Mouse (Mus musculus): ENCODE measurements around the gene Fam19a2. TPM values are rescaled to one million over a fixed set of nuclear protein-coding genes. Genes with fewer than 3 reads are reported as not detected.

Gene Fam19a2
- polyA plus RNA-seq, 1 experiment: not detected

- H3K27me3 ChIP-seq (ENCODE audit: control insufficient read depth, insufficient read depth, low read length): no peaks in the 10 kb centered on the region
- no peaks in the 10 kb centered on the region for H3K36me3 ChIP-seq (ENCODE audit: control insufficient read depth, insufficient read depth, low read length)
- H3K4me1 ChIP-seq (ENCODE audit: control insufficient read depth, insufficient read depth, insufficient read length, low read length): no peaks in the 10 kb centered on the region
- no peak overlapping the region for H3K27ac ChIP-seq (ENCODE audit: insufficient read depth, low read depth, low read length)
- WGBS: 56% methylated on average over 4 of the region's 4 CpGs
- no peak overlapping the region for H3K4me3 ChIP-seq (ENCODE audit: low read depth, low read length)
- TF ChIP-seq CTCF (IDR thresholded peaks at IDR 0.05; ENCODE audit: extremely low read depth, insufficient read length, insufficient replicate concordance, low read depth, low read length): no peak
- TF ChIP-seq POLR2A (IDR thresholded peaks at IDR 0.05; ENCODE audit: low read depth, low read length): no peak
Observed at GRCm38 (mm10) chr10:123536143-123536542, 272.3 kb downstream of the Fam19a2 start.

GRCm38 (mm10) chr10:123548391-123548790, 284.6 kb downstream of the Fam19a2 start:
- Histone ChIP-seq H3K27ac (ENCODE audit: insufficient read depth, low read depth, low read length) (no peak overlapping the region), H3K4me1 (ENCODE audit: control insufficient read depth, insufficient read depth, insufficient read length, low read length) (no peaks in the 10 kb centered on the region), H3K36me3 (ENCODE audit: control insufficient read depth, insufficient read depth, low read length) (no peaks in the 10 kb centered on the region), H3K4me3 (ENCODE audit: low read depth, low read length) (no peak overlapping the region), H3K27me3 (ENCODE audit: control insufficient read depth, insufficient read depth, low read length) (no peaks in the 10 kb centered on the region)
- TF ChIP-seq CTCF (IDR thresholded peaks at IDR 0.05; ENCODE audit: extremely low read depth, insufficient read length, insufficient replicate concordance, low read depth, low read length) (no peak), POLR2A (IDR thresholded peaks at IDR 0.05; ENCODE audit: low read depth, low read length) (no peak)
- 69% methylated on average over 6 of the region's 6 CpGs for WGBS

- H3K27ac ChIP-seq (ENCODE audit: insufficient read depth, low read depth, low read length): no peak overlapping the region
- H3K4me1 ChIP-seq (ENCODE audit: control insufficient read depth, insufficient read depth, insufficient read length, low read length): no peaks in the 10 kb centered on the region
- no peaks in the 10 kb centered on the region for H3K27me3 ChIP-seq (ENCODE audit: control insufficient read depth, insufficient read depth, low read length)
- H3K36me3 ChIP-seq (ENCODE audit: control insufficient read depth, insufficient read depth, low read length): no peaks in the 10 kb centered on the region
- no peak overlapping the region for H3K4me3 ChIP-seq (ENCODE audit: low read depth, low read length)
- 86% methylated on average over 1 of the region's 1 CpGs for WGBS
- TF ChIP-seq CTCF (IDR thresholded peaks at IDR 0.05; ENCODE audit: extremely low read depth, insufficient read length, insufficient replicate concordance, low read depth, low read length) (no peak), POLR2A (IDR thresholded peaks at IDR 0.05; ENCODE audit: low read depth, low read length) (no peak)
Observed at GRCm38 (mm10) chr10:123567677-123568076, 303.9 kb downstream of the Fam19a2 start.

- WGBS: 49% methylated on average over 10 of the region's 10 CpGs
- no peak for TF ChIP-seq POLR2A (IDR thresholded peaks at IDR 0.05; ENCODE audit: low read depth, low read length)
- no peak for TF ChIP-seq CTCF (IDR thresholded peaks at IDR 0.05; ENCODE audit: extremely low read depth, insufficient read length, insufficient replicate concordance, low read depth, low read length)
- no peak overlapping the region for H3K27ac ChIP-seq (ENCODE audit: insufficient read depth, low read depth, low read length)
Observed at GRCm38 (mm10) chr10:123570616-123571188, 306.9 kb downstream of the Fam19a2 start.

GRCm38 (mm10) chr10:123572342-123573070, 308.7 kb downstream of the Fam19a2 start:
- 78% methylated on average over 7 of the region's 7 CpGs for WGBS
- Histone ChIP-seq H3K36me3 (ENCODE audit: control insufficient read depth, insufficient read depth, low read length) (no peaks in the 10 kb centered on the region), H3K27me3 (ENCODE audit: control insufficient read depth, insufficient read depth, low read length) (no peaks in the 10 kb centered on the region), H3K4me3 (ENCODE audit: low read depth, low read length) (no peak overlapping the region), H3K27ac (ENCODE audit: insufficient read depth, low read depth, low read length) (no peak overlapping the region), H3K4me1 (ENCODE audit: control insufficient read depth, insufficient read depth, insufficient read length, low read length) (no peaks in the 10 kb centered on the region)
- TF ChIP-seq POLR2A (IDR thresholded peaks at IDR 0.05; ENCODE audit: low read depth, low read length) (no peak), CTCF (IDR thresholded peaks at IDR 0.05; ENCODE audit: extremely low read depth, insufficient read length, insufficient replicate concordance, low read depth, low read length) (no peak)

More at GRCm38 (mm10) chr10:123570616-123571188, 306.9 kb downstream of the Fam19a2 start:
- H3K4me3 ChIP-seq (ENCODE audit: low read depth, low read length): no peak overlapping the region
- no peaks in the 10 kb centered on the region for H3K4me1 ChIP-seq (ENCODE audit: control insufficient read depth, insufficient read depth, insufficient read length, low read length)
- H3K36me3 ChIP-seq (ENCODE audit: control insufficient read depth, insufficient read depth, low read length): no peaks in the 10 kb centered on the region
- H3K27me3 ChIP-seq (ENCODE audit: control insufficient read depth, insufficient read depth, low read length): no peaks in the 10 kb centered on the region

- Histone ChIP-seq H3K27ac (ENCODE audit: insufficient read depth, low read depth, low read length) (no peak overlapping the region), H3K27me3 (ENCODE audit: control insufficient read depth, insufficient read depth, low read length) (no peaks in the 10 kb centered on the region), H3K4me1 (ENCODE audit: control insufficient read depth, insufficient read depth, insufficient read length, low read length) (no peaks in the 10 kb centered on the region), H3K4me3 (ENCODE audit: low read depth, low read length) (no peak overlapping the region), H3K36me3 (ENCODE audit: control insufficient read depth, insufficient read depth, low read length) (no peaks in the 10 kb centered on the region)
- TF ChIP-seq POLR2A (IDR thresholded peaks at IDR 0.05; ENCODE audit: low read depth, low read length): no peak
- no peak for TF ChIP-seq CTCF (IDR thresholded peaks at IDR 0.05; ENCODE audit: extremely low read depth, insufficient read length, insufficient replicate concordance, low read depth, low read length)
- 81% methylated on average over 4 of the region's 4 CpGs for WGBS
Observed at GRCm38 (mm10) chr10:123577823-123578222, 314.0 kb downstream of the Fam19a2 start.

- WGBS: 59% methylated on average over 2 of the region's 2 CpGs
- Histone ChIP-seq H3K27ac (ENCODE audit: insufficient read depth, low read depth, low read length) (no peak overlapping the region), H3K4me1 (ENCODE audit: control insufficient read depth, insufficient read depth, insufficient read length, low read length) (no peaks in the 10 kb centered on the region), H3K4me3 (ENCODE audit: low read depth, low read length) (no peak overlapping the region), H3K27me3 (ENCODE audit: control insufficient read depth, insufficient read depth, low read length) (no peaks in the 10 kb centered on the region), H3K36me3 (ENCODE audit: control insufficient read depth, insufficient read depth, low read length) (no peaks in the 10 kb centered on the region)
- TF ChIP-seq CTCF (IDR thresholded peaks at IDR 0.05; ENCODE audit: extremely low read depth, insufficient read length, insufficient replicate concordance, low read depth, low read length) (no peak), POLR2A (IDR thresholded peaks at IDR 0.05; ENCODE audit: low read depth, low read length) (no peak)
Observed at GRCm38 (mm10) chr10:123579012-123579411, 315.2 kb downstream of the Fam19a2 start.

Measured in small intestine, adult 2 months (tissue).